Mouse (Mus musculus): ENCODE results near the gene Zfp64.
"Not testable (repeated sequence)": the region's sequence is repeated elsewhere in the genome, so short reads cannot be mapped to it uniquely, and the experiment has no call there.

The Zfp64 gene

GRCm38 (mm10) chr2:168895531-168895930, 59.9 kb downstream of the Zfp64 start:
- peak; percentile 78 for DNase-seq (ENCODE audit: low read depth, low spot score)

DNA sequence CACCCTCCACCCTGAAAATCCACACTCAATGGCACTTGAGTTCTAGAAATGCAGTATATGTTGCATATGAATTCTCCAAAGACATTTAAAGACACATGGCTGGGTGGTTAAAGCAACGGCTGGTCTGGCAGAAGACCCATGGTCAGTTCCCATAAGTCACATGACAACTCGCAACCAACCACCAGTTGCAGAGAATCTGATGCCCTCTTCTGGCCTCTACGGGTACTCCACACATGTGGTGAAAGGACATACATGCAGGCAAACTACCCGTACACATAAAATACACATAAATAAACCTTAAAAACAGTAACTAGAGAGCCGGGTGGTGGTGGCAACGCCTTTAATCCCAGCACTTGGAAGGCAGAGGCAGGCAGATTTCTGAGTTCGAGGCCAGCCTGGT, 60.6 kb downstream of the Zfp64 start:
- no peak for DNase-seq (ENCODE audit: low read depth, low spot score)

DNA sequence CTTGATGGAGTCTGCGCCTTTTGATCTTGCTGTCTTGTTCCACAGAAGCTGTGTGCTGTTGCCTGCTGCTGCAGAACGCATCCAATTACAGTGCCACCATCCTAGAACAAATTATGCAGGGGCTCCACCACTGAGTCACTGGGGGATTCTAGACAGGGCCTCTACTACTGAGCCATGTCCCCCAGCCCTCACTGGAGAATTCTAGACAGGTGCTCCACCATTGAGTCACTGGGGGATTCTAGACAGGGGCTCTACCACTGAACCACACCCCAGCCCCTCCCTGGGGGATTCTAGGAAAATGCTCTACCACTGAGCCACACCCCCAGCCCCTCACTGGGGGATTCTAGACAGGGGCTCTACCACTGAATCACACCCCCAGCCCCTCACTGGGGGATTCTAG, 63.3 kb downstream of the Zfp64 start:
- DNase-seq (ENCODE audit: low read depth, low spot score) = no peak

DNA sequence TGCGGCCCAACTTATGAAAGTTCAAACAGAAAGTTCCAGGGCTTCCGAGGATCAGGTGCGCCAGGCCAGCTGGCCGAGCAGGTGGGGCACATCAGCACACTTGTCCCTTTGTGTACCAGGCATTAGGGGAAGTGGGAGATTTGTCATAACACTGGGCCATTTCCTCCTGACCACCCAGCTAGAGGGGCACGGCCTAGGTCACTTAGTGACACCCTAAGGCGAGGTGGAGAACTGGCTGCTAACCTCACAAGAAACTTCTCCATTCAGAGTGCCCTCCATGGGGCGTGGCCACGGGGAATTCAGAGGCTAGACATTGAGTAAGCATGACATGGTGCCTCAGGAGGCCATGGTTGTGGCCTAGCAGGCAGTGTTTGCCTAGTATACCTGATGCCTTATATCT, 70.7 kb downstream of the Zfp64 start:
- DNase-seq (ENCODE audit: low read depth, low spot score) = no peak

DNA sequence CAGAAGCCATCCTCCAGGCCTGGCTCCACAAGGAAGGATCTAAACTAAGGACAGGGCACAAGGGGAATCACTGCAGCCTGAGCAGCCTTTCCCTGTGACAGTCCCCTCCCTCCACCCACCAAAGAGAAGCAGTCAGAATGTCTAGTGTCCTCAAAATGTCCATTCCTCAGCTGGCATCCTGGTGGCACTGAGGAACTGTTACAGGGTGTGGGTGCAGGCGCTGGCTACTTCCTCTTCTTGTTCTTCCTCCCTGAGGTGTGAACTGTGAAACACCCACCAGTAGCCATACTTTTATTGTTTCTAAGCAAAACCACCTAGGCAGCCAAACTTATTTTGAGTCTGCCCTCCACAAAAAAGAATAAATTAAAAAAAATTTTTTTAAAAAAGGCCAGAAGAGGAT, 72.4 kb downstream of the Zfp64 start:
- DNase-seq (ENCODE audit: low read depth, low spot score) = peak; percentile 33

- peak; percentile 26 for DNase-seq (ENCODE audit: low read depth, low spot score)
Observed at GRCm38 (mm10) chr2:168881927-168882326, 73.5 kb downstream of the Zfp64 start.

DNA sequence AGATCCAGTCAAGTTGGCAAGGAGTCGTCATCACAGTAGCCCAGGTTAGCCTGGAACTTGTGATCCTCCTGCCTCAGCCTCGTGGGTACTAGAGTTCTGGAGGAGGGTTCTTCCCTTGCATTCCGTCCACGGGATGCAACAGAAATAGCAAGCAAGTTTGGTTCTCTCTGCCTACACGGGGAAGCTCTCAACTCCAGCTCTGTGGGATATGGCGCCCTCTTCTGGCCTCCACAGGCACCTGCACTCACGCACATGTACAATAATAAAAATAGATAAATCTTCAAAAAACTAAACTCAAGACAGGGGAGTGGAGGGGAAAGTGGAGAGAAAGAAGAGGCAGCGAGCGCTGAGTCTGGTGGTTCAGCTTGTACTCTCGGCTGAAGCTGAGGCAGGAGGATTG, 75.8 kb downstream of the Zfp64 start:
- DNase-seq (ENCODE audit: low read depth, low spot score) = no peak

DNA sequence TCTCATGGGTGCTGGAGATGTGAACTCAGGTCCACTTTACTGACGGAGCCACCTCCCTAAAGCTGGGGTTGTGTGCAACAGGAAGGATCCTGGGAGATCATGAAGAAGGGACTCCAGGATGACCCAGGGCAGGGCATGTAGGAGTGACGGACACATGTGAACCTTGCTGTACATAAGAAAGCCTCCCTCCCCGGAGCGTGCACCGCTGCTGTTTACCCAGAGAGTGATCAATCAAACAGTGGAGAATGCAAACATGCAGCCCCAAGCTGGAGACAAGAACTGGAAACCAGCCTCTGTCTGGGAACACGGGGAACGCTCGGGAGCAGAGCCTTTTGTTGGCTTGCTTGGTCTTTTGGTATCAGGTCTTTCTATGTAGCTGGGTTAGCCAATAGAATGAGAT, 76.7 kb downstream of the Zfp64 start:
- no peak for DNase-seq (ENCODE audit: low read depth, low spot score)

- no peak for DNase-seq (ENCODE audit: low read depth, low spot score)
Observed at GRCm38 (mm10) chr2:168878158-168878557, 77.2 kb downstream of the Zfp64 start.

- no peak for DNase-seq (ENCODE audit: low read depth, low spot score)
Observed at GRCm38 (mm10) chr2:168876631-168877030, 78.8 kb downstream of the Zfp64 start.

DNA sequence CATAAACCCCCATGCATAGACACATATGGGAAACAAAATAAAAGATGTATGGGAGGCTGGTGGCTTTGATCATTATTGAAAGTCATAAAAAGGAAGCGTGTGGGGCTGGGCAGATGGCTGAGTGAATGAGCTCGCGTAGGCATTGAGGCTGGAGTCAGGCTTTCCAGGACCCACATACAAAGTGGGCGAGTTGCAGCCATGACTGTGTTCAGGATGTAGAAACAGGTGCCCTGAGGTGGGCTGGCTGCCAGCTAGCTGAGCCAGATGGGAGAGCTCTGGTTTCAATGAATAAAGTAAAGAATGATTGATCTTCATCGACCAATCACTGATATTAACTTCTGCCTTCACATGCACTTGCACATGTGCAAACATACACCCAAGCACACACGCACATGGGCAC, 80.9 kb downstream of the Zfp64 start:
- DNase-seq (ENCODE audit: low read depth, low spot score) = peak; percentile 41

DNA sequence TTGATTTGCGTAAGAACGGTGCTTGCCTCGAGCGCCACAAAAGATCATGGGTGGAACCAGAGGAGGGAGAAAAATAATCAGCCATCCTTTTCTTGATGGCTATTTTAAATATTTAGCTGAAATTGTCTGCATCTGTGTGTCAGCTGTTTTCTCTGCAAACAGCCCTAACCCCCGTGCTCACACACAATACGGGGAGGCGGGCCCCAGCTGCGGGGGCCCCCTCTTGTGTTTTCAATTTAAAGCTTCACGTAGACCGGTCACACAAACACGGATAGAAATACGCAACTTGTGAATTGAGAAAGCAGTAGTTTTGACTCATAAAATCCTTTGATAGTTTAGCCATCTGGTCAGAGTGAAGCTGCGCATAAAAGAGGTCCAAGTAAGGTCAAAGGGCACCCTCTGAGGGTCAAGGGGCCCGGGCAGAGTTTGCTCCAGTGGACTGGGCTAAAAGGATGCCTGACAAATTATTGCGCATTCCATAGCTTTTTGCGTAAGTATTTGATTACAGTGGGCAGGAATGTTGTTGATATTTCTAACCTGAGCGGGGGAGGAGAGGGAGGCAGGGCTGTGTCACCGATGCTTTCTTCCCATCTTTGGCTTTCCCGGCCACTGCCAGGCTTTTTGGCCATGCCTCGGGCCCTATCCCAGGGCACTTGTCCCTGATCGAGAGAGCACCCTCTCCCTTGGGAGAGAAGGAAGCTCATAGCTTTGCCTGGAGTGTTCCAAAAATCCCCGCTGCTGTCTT, 83.4 kb downstream of the Zfp64 start:
- DNase-seq (ENCODE audit: low read depth, low spot score) = no peak

- peak; percentile 22 for DNase-seq (ENCODE audit: low read depth, low spot score)
Observed at GRCm38 (mm10) chr2:168870480-168870879, 84.9 kb downstream of the Zfp64 start.

DNA sequence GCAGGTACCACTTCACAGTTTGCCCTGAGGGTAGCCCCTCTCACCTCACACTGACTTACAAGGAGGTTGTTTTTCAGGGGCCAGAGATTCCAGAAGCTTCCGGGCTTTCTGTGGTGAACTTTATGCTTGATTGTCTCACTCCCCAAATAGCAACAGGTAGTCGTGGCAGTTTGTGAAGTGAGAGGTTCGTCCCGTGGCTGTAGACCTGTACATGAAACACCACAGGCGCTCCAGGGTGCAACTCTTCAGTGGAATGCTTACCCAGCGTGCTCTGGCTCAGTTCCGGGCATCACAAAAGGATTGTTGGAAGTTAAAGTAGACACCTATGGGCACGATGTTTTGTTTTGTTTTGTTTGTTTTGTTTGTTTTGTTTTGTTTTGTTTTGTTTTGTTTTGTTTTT, 88.4 kb downstream of the Zfp64 start:
- no peak for DNase-seq (ENCODE audit: low read depth, low spot score)

DNA sequence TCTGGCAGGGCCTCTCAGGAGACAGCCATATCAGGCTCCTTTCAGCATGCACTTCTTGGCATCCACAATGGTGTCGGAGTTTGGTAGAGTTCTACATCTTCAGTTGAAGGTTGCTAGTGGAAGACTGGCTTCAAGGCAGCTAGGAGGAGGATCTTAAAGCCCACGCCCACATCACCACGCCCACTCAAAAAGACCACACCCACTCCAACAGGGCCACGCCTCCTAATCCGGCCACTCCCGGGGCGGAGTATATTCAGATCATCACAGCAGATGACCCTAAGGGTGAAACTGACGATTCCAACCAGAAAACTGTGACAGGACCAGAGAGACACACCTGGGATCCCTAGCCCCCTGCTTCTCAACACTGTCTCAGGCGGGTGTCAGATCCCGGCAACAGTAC, 89.0 kb downstream of the Zfp64 start:
- DNase-seq (ENCODE audit: low read depth, low spot score) = no peak

DNA sequence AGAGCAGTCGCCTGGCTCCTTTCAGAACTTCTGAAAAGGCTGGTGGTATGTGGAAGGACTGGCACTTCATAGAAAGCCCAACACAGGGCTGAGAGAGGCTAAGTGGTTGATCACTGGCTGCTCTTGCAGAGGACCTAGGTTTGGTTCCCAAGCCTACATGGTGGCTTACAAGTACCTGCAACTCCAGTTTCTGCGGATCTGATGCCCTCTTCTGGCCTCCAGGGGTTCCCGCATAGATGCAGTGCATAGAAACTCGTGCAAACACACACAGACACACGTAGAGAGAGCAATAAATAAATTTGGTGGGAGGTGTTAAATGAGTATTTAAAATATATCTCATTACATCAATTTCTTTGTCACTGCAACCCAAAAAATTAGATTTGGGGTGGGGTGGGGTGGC, 90.5 kb downstream of the Zfp64 start:
- DNase-seq (ENCODE audit: low read depth, low spot score) = no peak

DNA sequence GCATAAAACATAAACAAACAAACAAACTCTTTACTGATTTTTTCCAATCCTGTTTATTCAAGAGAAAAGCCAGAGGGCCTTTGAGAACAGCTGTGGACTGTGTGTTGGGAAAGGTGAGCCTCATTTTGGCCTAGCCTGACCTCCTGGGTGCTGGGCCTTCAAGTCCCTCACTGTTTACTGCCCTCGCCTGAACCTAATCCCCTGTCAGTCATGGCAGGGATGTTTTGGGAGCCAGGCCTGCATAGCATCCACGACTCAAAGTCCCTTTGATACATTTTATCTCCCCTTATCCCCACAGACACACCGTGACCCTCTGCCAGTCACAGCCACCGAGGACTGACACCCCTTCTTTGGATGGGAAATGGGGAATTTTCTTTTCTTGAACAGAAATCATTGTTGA, 92.7 kb downstream of the Zfp64 start:
- DNase-seq (ENCODE audit: low read depth, low spot score) = no peak

- no peak for DNase-seq (ENCODE audit: low read depth, low spot score)
Observed at GRCm38 (mm10) chr2:168860922-168861740, 94.3 kb downstream of the Zfp64 start.

DNA sequence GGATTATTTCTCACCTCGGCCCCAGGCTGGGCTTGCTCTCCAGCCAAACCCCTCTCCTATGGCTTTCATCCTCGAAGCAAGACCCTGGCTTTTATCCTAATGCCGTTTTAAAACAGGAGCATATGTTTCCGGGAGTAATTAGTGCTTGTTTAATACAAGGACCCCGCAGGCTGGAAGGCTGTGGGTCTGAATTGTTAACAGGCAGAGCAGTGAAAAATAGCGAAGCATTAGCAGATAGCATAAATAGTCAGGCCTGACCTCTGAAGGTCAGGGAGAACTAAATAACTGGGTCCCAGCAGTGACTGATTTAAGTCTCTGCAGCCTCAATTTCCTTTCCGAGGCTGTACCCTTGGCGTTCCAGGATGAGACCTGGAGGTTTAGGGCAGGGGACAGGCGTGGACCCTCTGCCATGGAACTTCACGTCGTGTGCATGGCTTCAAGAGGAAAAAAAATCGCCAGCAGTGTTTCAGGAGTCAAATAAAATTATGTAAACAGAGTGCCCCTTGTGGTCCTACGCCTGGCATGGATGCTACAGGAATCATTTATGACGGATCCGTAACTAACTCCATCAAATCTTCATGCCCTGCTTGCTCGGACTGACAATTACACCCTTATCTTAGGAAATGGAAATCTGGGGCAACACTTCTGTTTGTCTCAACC, 95.2 kb downstream of the Zfp64 start:
- DNase-seq (ENCODE audit: low read depth, low spot score) = no peak

DNA sequence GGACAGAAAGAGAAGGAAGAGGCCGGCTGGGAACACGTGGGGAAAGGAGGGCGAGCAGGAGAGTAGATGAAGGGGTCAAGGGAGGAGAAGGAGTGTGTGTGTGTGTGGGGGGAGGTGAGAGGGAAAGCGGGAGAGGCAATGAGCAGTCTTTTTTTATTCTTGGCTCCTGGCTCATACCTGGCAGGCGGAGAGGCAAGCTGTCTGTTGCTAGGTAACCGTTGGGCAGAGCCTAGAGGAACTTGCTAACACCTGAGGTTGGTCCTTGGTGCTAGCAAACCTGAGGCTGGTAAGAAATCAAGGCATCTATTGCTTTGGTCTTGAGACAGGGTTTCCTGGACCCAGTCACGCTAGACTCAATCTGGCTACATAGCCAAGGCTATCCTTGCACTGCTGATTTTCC, 98.7 kb downstream of the Zfp64 start:
- DNase-seq (ENCODE audit: low read depth, low spot score) = peak; percentile 60

- DNase-seq (ENCODE audit: low read depth, low spot score) = no peak
Observed at GRCm38 (mm10) chr2:168854777-168855176, 100.6 kb downstream of the Zfp64 start.

- DNase-seq (ENCODE audit: low read depth, low spot score) = not testable (repeated sequence)
Observed at GRCm38 (mm10) chr2:168853869-168854268, 101.5 kb downstream of the Zfp64 start.

DNA sequence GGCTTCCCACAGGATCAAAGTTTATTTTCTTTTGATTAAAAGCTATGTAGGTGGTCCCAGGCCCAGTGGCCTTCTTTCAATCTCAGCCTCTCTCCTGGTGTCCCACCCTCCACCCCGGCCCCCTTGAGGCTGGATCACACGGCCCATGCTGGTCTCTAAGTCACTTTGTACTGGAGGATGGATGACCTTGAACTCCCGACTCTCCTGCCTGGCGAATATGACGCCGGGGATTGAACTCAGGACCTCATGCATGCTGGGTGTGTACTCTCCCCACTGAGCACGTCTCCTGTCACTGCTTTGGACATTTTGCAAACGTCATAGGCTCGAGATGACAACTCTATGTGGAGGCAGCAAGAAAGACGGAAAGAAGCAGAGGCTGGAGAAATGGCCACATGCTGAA, 103.8 kb downstream of the Zfp64 start:
- no peak for DNase-seq (ENCODE audit: low read depth, low spot score)

Measured in brain, adult 2 months (tissue).